Mouse (Mus musculus) frontal cortex, postnatal 10 days (tissue): ENCODE measurements around the gene Gtf2h4.

Experiments used
- DNase-seq, 2 experiments: peaks; one replicate each; pipeline ENCODE4 v3.0.0; 2022; ENCODE audit warnings: low spot score in 2 of 2, mixed read lengths in 1 of 2

Gtf2h4 gene

DNA sequence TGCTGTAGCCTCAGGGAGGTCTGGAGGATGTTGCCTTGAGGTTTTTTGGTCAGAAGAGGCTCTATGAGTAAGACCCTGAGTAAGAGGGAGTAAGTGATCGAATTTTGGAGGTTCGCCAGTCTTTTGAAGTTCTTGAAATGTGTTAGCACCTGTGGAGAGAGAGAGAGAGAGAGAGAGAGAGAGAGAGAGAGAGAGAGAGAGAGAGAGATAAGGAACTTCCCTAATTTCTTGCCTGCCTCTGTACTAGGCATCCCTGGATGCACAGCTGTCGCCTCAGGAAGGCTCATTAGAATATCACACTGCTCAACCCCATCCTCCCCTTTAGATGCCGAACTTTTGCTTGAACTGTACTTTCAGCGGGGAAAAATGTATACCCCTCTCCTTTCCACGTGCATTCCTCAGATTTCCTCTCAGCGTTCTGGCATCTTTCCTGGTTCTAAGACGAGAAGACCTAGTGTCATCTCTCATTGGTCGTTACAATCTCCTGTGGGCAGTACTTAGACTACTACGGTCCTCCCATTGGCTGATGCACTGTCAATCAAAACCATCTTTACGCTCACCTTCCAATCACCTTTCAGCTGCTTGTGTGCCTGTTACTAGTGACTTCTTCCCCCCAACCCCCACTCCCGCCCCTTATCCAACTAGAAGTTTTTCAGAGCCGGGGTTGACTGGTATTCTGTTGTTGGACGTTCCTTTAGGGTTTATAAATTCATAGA is 34.9 kb downstream of the Gtf2h4 start:
- DNase-seq: peak; percentile 45 to 49

DNA sequence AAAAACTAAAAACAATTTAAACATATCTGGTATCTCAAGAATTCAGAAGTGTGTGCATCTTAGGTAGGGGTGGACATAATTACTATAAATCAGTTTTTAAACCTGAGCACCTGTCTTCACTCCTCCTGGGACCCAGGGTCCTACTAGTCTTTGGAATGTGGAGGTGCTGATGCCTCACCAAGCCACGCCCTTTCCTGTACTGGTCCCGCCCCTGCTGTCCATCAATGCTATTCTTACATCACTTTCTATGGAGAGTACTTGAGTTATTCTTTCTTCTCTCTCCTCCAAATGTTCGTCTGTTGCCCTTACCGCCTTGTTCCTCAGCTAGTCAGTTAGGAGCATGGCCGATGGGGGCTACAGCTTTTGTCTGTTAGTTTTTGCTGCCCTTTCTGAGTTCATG is 37.2 kb downstream of the Gtf2h4 start:
- DNase-seq: peak in 1 of 2 experiments; percentile 50

DNA sequence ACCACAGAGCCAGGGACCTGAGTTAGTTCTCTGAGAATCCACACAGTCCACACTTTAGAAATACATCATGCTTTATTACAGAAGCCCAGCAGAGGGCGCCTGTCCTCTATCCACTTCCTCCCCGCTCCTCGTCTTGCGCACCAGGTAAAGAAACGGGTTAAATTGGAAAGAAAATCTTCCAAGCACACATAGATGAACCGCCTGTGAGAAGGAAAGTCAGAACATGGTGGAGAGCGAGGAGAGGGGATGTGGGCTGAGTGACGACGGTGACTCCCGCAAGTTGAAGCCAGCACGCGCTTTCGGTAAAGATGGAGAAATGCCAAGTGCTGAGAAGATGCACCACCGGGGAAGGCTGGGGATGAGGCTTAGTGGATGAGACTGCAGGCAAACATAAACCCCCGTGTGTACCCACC is 37.8 kb downstream of the Gtf2h4 start:
- DNase-seq: peak; percentile 68 to 76

DNA sequence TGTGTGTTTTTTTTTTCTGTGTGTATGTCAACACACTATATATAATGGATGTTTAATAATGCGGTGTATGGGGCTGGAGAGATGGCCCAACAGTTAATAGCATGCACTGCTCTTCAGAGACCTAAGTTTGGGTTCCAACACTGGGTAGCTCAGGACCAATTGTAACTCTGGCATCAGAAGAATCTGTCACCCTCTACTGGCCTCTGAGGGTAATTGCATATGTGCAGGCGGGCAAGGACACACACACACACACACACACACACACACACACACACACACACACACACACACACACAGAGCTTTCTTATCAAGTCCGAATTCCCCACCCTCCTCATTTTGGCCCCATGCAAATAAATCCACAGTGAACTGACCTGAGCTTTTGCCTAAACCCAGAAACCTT is 38.3 kb downstream of the Gtf2h4 start:
- DNase-seq: no peak

DNA sequence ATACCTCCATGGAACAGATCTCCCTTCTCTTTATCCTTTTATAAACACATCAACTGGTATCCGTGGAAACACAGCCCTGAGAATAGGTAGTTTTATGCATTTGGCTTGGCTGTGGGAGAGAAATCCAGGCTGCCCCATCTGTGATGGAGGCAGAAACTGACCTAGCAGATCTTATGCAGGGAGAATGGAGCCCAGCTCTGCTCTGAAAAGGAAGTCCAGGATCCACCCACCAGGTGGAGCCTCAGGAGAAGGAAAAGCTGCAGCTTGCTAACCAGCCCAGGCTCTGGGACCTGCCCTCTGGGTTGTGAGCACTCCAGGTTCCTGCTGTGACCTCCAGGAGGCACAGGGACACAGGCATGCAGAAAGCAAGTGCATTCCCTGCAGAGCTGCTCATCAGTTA is 39.5 kb downstream of the Gtf2h4 start:
- DNase-seq: peak; percentile 49 to 57

DNA sequence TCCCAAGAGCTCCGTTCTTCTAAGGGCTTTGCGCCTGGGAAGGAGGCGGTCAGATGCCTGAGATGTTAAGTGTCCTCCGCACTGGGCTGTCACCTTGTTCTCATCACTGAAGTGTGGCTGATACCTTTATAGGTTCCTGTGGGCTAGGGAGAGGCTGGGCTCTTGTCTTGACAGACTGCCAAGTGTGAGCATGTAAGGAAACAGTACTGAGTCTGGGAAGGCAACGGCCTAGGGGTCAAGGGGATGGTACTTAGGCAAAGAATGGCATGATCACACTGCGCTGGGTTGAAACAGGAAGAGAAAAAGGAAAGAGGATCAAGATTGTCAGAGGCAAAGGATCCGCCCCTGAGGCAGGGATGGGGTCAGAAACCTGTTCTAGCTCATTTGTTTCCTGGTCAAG is 47.0 kb downstream of the Gtf2h4 start, which contains the start of gene Gm9573:
Gene Gm9573 (minus strand): TSS at position 101 of the 400 bp plus-strand sequence.
- no peak for DNase-seq
